Mouse (Mus musculus): ENCODE measurements around the gene Dhrs4.

Dhrs4 gene

GRCm38 (mm10) chr14:55478651-55479599, at the start of gene Dhrs4:
TSS of gene Dhrs4 (plus strand) at chr14:55478758.
- peak; percentile 72 to 81 for DNase-seq (ENCODE audit: low spot score in 2 of 2)

DNA sequence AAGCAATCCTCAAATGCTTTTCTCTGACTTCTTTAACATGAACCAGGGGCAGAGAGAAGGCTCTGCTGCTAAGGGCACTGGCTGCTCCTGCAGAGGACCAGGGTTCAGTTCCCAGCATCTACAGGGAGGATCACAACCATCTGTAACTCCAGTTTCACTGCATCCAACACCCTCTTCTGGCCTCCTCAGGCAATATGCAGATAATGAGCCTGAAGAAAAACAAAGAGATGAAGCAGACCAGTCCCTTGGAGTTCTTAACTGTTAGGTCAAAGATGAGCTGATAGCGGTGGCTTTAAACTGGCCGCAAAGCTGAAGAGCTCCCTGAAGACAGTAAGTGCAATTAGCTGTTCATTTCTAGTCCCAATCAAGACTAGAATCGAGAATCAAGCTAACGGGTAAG, 48.3 kb upstream of the Dhrs4 start:
- no peak for DNase-seq (ENCODE audit: low spot score in 2 of 2)

DNA sequence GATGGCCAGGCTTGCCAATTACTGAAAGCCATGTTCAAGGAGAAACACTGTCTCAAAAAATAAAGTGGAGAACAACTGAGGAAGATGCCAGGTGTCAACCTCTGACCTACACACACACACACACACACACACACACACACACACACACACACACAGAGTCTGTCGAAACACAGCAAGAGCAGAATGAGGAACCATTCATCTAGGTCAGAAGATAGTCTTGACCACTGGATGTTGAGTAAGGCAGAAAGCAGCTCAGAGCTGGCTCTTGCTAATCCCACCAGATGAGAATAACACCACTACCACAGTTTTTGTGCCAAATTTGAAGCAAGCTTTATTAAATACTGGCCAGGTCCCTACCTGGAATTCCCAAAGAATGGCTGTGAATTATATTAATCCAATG, 45.5 kb upstream of the Dhrs4 start:
- DNase-seq (ENCODE audit: low spot score in 2 of 2), result no peak

- DNase-seq (ENCODE audit: low spot score in 2 of 2), result no peak
Observed at GRCm38 (mm10) chr14:55434825-55435224, 43.7 kb upstream of the Dhrs4 start.

DNA sequence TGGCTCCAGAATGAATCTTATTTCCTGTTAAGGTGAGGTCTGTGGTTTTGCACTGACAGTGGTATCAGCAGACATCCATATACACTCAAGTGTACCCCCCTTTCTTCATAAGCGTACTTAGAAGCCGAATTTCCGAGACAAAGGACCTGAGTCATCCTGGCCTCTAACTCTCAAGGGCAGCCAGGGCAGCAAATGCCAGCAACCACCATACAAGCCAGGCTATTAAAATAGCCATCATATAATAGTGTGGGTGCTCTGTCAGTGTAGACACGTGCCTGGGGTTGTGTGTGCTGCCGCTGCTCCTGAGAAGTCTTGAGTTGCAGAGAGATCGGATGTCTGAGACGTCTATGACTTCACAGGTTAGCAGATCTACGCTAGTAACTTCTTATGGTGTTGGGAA, 41.4 kb upstream of the Dhrs4 start:
- no peak for DNase-seq (ENCODE audit: low spot score in 2 of 2)

- DNase-seq (ENCODE audit: low spot score in 2 of 2), result peak; percentile 22 to 70
Observed at GRCm38 (mm10) chr14:55438193-55438784, 40.3 kb upstream of the Dhrs4 start.

- no peak for DNase-seq (ENCODE audit: low spot score in 2 of 2)
Observed at GRCm38 (mm10) chr14:55457693-55458092, 20.9 kb upstream of the Dhrs4 start.

GRCm38 (mm10) chr14:55458273-55458672, 20.3 kb upstream of the Dhrs4 start:
- DNase-seq (ENCODE audit: low spot score in 2 of 2), result peak; percentile 52 to 76

DNA sequence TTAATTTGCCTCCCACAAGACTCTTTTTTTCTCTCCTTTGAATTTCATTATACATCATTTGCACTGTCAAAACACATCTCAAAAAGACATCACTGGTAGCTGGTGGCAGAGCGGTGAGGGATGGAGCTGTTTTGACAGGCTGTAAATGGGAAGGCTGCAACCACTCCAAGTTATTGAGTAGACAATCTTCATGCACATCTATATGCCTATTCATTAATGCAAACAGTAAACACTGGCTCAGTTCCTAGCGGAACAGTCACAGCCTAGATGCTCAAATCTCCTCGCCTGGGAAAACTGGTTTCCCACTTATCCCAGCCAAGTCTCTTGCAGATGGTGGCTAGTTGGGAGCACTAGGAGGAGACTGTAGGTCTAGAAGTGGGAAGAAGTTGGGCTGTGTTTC, 19.8 kb upstream of the Dhrs4 start:
- DNase-seq (ENCODE audit: low spot score in 2 of 2), result no peak

- DNase-seq (ENCODE audit: low spot score in 2 of 2), result no peak
Observed at GRCm38 (mm10) chr14:55459796-55460195, 18.8 kb upstream of the Dhrs4 start.

DNA sequence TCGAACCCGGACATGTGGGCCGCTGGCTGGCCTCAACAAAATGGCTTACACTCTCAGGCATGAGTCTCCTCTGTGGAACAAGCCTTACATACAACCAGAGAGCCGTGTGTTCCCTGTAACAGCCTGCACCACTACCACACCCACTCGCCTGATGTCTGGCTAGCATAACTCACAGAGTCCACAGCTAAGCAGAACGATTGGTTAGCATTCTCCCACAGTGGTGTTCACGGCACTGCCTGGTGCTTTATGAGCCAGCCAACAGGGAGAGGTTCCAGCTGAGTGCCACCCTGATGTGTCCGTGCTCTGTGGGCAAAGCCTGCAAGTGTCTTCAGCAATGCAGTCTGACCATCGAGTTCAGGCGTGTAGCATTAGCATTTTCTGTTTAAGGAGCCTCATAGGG, 18.3 kb upstream of the Dhrs4 start:
- DNase-seq (ENCODE audit: low spot score in 2 of 2), result no peak

DNA sequence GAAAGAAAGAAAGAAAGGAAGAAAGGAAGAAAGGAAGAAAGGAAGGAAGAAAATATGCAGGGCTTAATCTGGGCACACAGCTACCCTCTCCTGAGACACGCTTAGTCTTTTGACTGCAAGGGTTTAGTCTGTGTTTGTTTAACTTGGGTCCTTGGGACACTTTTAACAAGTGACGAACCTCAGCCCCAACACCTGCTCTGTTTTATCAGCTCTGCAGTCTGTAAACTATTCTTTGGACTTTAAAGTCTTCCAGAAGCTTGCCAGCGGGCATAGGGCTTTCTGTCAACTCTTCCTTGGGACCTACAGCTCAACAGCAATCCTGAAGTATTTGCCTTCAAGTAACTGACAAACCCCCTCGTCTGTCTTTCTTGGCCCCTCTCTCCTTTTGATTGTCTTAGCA, 16.8 kb upstream of the Dhrs4 start:
- DNase-seq (ENCODE audit: low spot score in 2 of 2), result no peak

DNA sequence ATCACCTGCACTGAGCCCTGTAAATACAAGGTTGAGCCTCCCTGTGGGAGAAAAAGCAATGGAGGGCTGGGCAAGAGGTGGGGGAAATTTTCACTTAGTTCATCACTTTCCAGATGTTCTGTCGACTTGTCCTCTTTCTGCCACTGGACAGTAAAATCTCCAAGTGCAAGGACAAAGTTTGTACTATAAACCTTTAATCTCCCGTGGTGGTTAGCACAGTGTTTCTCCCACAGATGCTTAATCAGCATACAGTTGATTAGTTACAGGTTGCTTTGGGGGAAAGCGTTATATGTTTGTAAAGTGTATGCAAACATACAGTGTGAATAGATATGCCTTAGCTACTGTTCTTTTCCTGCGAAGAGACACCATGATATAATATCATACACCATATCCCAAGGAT, 12.1 kb upstream of the Dhrs4 start:
- no peak for DNase-seq (ENCODE audit: low spot score in 2 of 2)

GRCm38 (mm10) chr14:55467108-55467507, 11.4 kb upstream of the Dhrs4 start:
- DNase-seq (ENCODE audit: low spot score in 2 of 2), result no peak

- no peak for DNase-seq (ENCODE audit: low spot score in 2 of 2)
Observed at GRCm38 (mm10) chr14:55468301-55468741, 10.2 kb upstream of the Dhrs4 start.

DNA sequence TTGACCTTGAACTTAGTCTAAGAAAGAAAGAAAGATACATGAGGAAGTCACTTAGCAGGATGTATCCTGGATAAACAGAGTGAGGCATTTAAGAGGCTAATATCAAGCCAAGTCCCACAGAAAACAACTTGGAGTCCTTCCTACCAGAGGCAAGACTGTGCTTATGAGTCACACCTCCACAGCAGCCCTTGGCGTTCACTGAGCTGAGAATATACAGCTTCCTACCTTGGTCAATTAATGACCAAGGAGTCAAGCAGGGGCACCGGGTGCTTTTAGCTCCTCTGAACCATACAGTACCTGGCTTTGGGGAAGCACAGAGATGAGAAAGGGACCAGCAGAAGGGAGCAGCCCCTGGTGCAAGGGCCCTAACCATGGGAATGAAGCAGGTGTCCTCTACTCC, 9.5 kb upstream of the Dhrs4 start:
- DNase-seq (ENCODE audit: low spot score in 2 of 2), result no peak

DNA sequence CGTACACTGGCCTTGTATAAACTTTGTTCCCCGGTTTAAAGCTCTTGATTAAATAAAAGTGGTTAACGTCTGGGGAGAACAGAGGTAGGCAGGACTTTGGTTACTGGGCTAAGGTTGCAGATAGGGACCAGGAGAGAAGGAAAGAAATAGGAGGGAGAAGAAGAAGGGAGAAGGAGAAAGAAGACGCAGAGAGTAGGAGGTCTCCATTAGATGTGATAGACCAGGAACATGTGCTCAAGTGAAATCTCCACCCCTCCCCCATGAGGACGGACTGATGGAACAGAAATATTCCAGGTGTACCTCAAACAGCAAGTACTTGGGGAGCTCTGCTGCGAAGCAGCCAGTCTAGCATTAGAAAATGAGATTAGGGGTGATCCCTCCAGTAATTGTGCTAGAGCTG, 8.7 kb upstream of the Dhrs4 start:
- DNase-seq (ENCODE audit: low spot score in 2 of 2), result no peak

DNA sequence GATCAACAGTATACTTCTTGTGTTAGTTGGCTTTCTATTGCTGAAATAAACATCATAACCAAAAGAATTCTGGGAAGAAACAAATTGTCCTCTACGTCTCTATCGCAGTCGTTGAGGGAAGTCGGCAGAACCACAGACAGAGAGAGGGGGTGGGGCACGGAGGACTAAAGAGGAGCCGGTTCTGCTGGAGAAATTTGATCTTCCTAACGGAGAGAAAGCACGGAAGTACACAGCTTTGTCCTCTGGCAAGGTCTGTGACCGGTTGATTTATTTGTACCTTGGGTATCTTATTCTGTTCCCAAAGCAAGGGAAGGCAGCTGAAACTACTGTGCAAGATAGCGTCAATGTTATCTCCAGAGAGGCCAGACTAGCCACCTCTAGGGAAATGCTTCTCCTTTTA, 7.8 kb upstream of the Dhrs4 start:
- DNase-seq (ENCODE audit: low spot score in 2 of 2), result no peak

GRCm38 (mm10) chr14:55475654-55476053, 2.9 kb upstream of the Dhrs4 start:
- DNase-seq (ENCODE audit: low spot score in 2 of 2), result no peak

DNA sequence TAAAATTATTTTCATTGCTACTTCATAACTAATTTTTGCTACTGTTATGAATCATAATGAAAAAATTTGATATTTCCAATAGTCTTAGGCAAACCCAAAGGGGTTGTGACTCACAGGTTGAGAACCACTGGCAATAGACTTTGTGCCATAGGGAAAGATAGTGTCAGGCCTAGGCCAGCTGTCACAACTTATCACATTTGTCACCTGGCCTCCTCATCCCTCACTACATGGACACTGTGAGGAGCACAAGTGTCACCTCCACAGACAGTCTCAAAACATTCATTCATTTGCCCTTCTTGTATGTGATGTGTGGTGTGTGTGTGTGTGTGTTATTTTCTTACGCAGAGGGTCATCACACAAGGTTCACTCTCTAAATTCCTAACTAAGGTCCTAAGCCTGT, 1.1 kb upstream of the Dhrs4 start:
- no peak for DNase-seq (ENCODE audit: low spot score in 2 of 2)

DNA sequence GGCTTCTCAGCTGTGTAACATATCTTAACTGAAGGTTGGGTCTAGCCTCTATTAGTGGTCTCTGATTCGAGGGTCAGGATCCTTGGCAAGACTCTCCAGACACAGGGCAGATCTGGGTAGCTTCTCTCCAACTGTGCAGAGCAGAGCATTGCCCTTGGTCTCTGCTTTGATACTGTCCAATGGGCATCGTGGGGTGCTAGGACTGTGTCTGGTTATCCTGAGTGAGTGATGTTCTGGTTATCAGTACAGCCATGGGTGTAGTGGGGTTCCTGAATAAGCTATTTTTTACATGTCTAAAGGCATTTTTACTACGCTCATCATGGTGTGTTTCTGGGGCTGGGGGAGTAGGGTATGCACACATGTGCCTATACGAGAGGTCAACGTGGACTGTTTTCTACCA, 729 bp upstream of the Dhrs4 start:
- DNase-seq (ENCODE audit: low spot score in 2 of 2), result no peak

- no peak for DNase-seq (ENCODE audit: low spot score in 2 of 2)
Observed at GRCm38 (mm10) chr14:55479629-55480028, 1.1 kb downstream of the Dhrs4 start.

DNA sequence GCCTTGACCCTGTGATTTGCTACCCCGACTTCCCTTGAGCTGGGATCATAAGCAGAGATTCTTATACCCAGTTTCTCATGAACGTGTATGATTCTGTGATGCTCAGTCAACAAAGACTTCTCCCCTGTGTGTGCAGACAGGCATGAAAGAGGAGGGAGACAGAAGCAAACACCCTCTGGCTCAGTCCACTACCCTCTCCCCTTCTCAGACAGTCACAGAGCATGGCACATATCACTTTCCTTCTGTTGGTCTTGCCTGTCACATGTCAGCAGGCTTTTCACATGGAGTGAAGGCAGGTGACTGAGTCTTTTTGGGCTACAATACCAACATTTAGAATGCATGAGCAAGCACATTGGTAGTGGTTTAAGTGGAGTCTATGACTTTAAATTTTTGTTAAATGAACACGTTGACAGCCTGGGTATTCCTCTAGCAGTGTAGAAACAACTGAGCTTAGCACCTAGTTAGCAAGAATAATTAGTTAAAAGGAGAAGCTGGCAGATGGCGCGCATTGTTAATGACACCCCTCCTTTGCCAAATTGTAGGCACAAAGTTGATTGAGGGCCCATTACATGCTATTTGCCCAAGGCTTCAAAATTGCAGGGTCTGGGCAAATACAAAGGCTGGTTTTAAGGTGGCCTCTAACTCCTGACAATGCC, 6.0 kb downstream of the Dhrs4 start:
- no peak for DNase-seq (ENCODE audit: low spot score in 2 of 2)
